Mouse (Mus musculus) bone marrow, adult 2 months (tissue): ENCODE results near the gene Dyrk2. TPM values are rescaled to one million over a fixed set of nuclear protein-coding genes. Genes with fewer than 3 reads are reported as not detected.

Source experiments
- H3K27ac ChIP-seq: fragments of 200-500 bp; 2 replicates; pipeline ENCODE4 v1.5.1; 2012; ENCODE audit warnings: low read depth, mild to moderate bottlenecking, control low read depth, inconsistent platforms, low read length; ENCODE audit not compliant: control insufficient read depth, poor library complexity, insufficient read depth
- H3K4me1 ChIP-seq: fragments of 200-500 bp; 2 replicates; pipeline ENCODE4 v1.6.1; 2011; ENCODE audit warnings: low read length; ENCODE audit not compliant: control insufficient read depth, insufficient read depth
- H3K4me3 ChIP-seq: fragments of 200-500 bp; replicated peaks from 2 replicates; pipeline ENCODE3; 2011; ENCODE audit warnings: mild to moderate bottlenecking, low read depth, low read length, control low read depth; ENCODE audit not compliant: control insufficient read depth
- CTCF ChIP-seq: fragments of 200-500 bp; IDR thresholded peaks from 2 replicates; pipeline ENCODE4 v1.5.1; 2011; ENCODE audit warnings: low read length, control low read depth; ENCODE audit not compliant: control insufficient read depth, insufficient read depth
- POLR2A ChIP-seq: fragments of 200-500 bp; IDR thresholded peaks from 2 replicates; pipeline ENCODE4 v1.6.1; 2011; ENCODE audit warnings: low read depth, mild to moderate bottlenecking, control low read depth, low read length, borderline replicate concordance; ENCODE audit not compliant: control insufficient read depth
- WGBS: fragments of 180-500 bp; shearing (Covaris S2); methylation state at CpG from one replicate; pipeline ENCODE4 v1.1.7; 2018; 5-methylcytosine and 5-hydroxymethylcytosine counted together
- polyA plus RNA-seq: library from polyadenylated mRNA; stranded (reverse); fragments of >200 nt; gene quantifications from 2 replicates; pipeline ENCODE4 v1.2.4, GENCODE M21; 2011; ENCODE audit warnings: low replicate concordance; ENCODE audit not compliant: missing spikeins, insufficient read depth, insufficient read length

The Dyrk2 gene
- polyA plus RNA-seq, 1 experiment: 5.4 TPM

DNA sequence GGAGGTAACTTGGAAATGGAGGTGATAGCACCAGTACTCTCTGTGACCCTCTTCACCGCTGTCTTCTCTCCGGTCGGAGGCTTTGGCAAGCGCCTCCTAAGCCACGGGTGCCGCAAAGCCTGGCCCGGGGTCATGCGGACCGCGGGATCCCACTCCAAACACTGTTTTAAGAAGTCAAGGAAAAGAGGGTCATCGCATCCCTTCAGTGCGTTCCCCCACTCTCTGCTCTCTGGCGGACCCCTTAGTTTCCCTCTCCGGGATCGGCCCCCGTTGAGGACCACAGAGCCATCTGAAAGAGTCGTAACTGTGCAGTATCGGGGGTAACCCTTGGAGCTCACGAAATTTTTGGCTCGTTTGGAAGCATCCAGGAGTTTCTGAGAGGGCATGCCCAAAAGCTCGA, 10.4 kb downstream of the Dyrk2 start:
- Histone ChIP-seq H3K27ac (no peak overlapping the region), H3K4me1 (no peaks in the 10 kb centered on the region), H3K4me3 (no peak overlapping the region)
- 90% methylated on average over 21 of the region's 21 CpGs for WGBS
- no peak for TF ChIP-seq CTCF

DNA sequence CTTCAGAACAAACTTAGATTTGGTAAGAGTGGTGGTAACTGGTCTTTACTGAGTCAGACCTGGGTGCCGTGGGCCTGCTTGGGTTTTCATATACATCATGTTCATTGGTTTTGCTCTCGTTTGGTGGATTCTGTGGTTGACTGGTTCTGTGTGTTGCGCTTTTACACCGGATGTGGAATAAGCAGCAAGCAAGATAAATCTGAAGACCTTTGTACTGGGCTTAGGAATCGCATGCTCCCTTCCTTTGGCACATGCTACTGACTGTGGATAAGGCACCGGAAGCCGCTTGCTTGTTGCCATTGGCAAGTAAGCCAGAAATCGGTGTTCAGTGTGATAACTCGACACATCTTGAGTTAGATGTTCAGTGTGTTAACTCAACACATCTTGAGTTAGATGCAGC, 15.4 kb downstream of the Dyrk2 start:
- H3K27ac ChIP-seq: no peak overlapping the region
- no peaks in the 10 kb centered on the region; the same call in 1 of the 2 replicates for H3K4me1 ChIP-seq
- H3K4me3 ChIP-seq: no peak overlapping the region
- TF ChIP-seq CTCF: no peak
- TF ChIP-seq POLR2A: no peak
- WGBS: 75% methylated on average over 9 of the region's 9 CpGs

DNA sequence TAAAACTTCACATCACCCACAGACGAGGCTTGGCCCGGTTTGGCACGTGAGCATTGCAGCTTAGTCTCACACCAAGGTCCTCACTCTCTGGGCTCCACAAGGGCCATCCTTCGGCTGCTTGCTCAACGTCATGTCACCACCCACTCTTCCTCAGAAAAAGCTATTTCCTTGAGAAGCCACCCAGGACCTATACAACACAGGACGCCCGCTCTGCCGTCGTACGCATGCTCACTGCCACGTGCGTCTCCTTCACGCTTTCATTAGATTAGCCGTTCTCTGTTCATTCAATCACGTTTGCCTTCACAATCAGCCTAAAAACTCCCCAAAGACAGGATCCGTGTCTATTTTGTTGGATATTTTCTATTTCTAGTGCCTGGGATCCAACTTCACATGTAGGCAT, 17.5 kb downstream of the Dyrk2 start:
- WGBS: 91% methylated on average over 16 of the region's 16 CpGs
- Histone ChIP-seq H3K4me1 (no peaks in the 10 kb centered on the region; the same call in 1 of the 2 replicates), H3K4me3 (no peak overlapping the region), H3K27ac (no peak overlapping the region)
- TF ChIP-seq CTCF (no peak), POLR2A (no peak)

DNA sequence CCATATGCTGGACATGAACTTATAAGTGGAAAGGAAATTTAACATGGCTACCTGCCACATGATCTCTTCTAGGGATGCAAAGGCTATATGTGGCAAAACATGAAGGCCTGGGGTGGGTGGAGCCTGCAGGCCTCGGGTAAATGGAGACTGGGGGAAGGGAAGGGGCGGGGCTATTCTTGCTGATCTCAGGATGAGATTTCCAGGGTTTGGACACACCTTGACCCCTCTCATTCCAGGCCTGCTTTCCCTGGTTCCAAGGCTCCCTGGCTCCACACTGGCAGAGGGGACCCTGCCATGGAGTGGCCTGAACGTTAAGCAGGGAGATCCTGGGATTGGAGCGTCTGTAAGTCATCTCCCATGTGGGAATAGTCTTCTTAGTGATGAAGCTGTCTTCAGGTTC, 21.5 kb downstream of the Dyrk2 start:
- H3K4me3 ChIP-seq: no peak overlapping the region
- WGBS: 72% methylated on average over 4 of the region's 4 CpGs
- no peak overlapping the region for H3K27ac ChIP-seq
- TF ChIP-seq POLR2A (no peak), CTCF (no peak)
- no peaks in the 10 kb centered on the region; the same call in 1 of the 2 replicates for H3K4me1 ChIP-seq

DNA sequence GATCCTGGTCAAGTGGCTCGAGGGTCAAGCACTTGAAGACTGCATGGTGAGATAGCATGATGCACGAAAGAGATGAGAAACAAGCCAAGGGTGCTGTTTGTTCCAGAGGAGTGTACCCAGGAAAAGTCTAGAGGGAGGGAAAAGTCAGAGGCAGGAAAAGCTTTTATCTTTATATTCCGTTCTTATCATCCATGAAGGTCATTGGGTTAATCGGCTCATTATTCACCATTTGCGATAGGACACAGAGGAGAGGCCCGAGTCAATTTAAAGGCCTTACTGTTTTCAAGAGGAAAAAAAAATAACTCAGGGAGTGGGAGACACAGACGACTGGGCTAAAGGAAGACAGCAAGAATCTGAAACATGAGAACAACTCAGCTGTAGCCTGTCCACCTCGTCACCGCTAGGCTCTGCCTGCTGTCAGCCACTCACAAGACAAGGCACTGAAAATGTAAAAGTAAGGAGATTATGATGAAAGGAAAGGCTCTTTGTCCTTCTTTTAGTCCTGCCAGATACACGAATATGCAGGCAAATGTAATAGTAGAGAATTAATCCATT, 22.9 kb downstream of the Dyrk2 start:
- Histone ChIP-seq H3K4me1 (no peaks in the 10 kb centered on the region), H3K27ac (no peak overlapping the region), H3K4me3 (no peak overlapping the region)
- no peak for TF ChIP-seq POLR2A
- TF ChIP-seq CTCF: no peak
- WGBS: 81% methylated on average over 10 of the region's 10 CpGs

GRCm38 (mm10) chr10:118840598-118840997, 29.4 kb downstream of the Dyrk2 start:
- TF ChIP-seq POLR2A: no peak
- TF ChIP-seq CTCF: no peak
- Histone ChIP-seq H3K27ac (no peak overlapping the region), H3K4me1 (no peaks in the 10 kb centered on the region), H3K4me3 (no peak overlapping the region)
- WGBS: 89% methylated on average over 9 of the region's 9 CpGs

DNA sequence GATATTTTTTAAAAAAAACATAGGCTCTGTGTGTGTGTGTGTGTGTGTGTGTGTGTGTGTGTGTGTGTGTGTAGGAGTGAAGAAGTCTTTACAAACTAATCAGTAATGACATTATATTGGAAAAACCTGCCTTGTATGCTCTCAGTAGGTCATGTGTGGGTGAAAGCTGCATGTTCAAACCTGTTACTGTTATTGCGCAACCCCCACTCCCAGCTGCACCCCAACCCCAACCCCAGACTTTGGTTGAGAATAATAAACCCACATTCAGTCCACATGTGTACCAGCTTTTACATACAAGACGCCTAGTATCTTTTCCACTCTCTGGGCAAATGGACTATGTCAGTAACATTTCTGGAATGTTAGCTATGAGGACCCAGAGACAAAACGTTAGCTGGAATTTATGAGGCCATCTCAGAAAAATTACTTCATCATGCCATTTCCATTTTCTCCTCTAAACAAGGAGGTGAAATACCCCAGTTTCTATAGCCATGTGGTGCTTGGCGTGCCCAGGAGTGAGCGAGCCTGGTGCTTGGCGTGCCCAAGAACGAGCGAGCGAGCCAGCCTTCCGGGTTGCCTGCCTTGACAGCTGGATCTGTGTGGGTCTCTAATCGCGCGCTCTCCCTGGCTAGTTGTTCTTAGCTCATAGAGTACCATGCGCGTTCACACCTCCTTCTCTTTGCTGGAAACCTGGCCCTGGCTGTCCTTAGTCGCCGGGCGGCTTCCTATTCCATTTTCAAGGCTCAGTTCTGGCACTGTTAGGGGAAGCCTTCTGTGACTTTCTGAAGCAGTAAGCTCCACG, 30.5 kb downstream of the Dyrk2 start:
- no peak for TF ChIP-seq CTCF
- TF ChIP-seq POLR2A: no peak
- Histone ChIP-seq H3K4me3 (no peak overlapping the region), H3K27ac (no peak overlapping the region), H3K4me1 (no peaks in the 10 kb centered on the region)
- 87% methylated on average over 19 of the region's 19 CpGs for WGBS

- H3K27ac ChIP-seq: no peak overlapping the region
- WGBS: 77% methylated on average over 8 of the region's 8 CpGs
- no peak for TF ChIP-seq CTCF
- TF ChIP-seq POLR2A: no peak
- no peak overlapping the region for H3K4me3 ChIP-seq
- H3K4me1 ChIP-seq: no peaks in the 10 kb centered on the region
These were observed 32.4 kb downstream of the Dyrk2 start for GRCm38 (mm10) chr10:118837636-118838035.

GRCm38 (mm10) chr10:118831190-118831589, 38.8 kb downstream of the Dyrk2 start:
- Histone ChIP-seq H3K27ac (no peak overlapping the region), H3K4me1 (no peaks in the 10 kb centered on the region), H3K4me3 (no peak overlapping the region)
- WGBS: 78% methylated on average over 8 of the region's 8 CpGs
- no peak for TF ChIP-seq CTCF
- no peak for TF ChIP-seq POLR2A
